Mouse (Mus musculus) erythroblast, adult 5-6 weeks (primary cell): ENCODE results near the gene Ulk1. TPM values are rescaled to one million over a fixed set of nuclear protein-coding genes. Genes with fewer than 3 reads are reported as not detected.

Source experiments
- ATAC-seq: replicated peaks from 2 replicates; pipeline ENCODE4 v1.8.0; 2016; ENCODE audit warnings: moderate number of reproducible peaks, mild to moderate bottlenecking, moderate TSS enrichment, inconsistent platforms; ENCODE audit not compliant: poor library complexity, low FRiP score, severe bottlenecking
- total RNA-seq, 2 experiments: library from RNA; stranded (forward) in 1 of 2; stranded (reverse) in 1 of 2; fragments of 150-400 nt in 1 of 2; fragments of 200-764, 138-1000 nt in 1 of 2; gene quantifications; 2 replicates each; pipeline versions ENCODE4 v1.2.3 to v1.2.4; 2015 to 2017; ENCODE audit warnings: low replicate concordance in 2 of 2

Ulk1 gene
- total RNA-seq, 2 experiments from 2014 or later: 282 to 327 TPM

- no peak for ATAC-seq
These were observed 3.2 kb downstream of the Ulk1 start for GRCm38 (mm10) chr5:110806676-110807075.

- no peak for ATAC-seq
These were observed 3.7 kb downstream of the Ulk1 start for GRCm38 (mm10) chr5:110806154-110806553.

- no peak for ATAC-seq
These were observed 5.7 kb downstream of the Ulk1 start for GRCm38 (mm10) chr5:110804012-110804743.

GRCm38 (mm10) chr5:110802809-110803208 lies 7.1 kb downstream of the Ulk1 start:
- ATAC-seq: no peak

- ATAC-seq: no peak
These were observed 7.7 kb downstream of the Ulk1 start for GRCm38 (mm10) chr5:110802186-110802585.

- ATAC-seq: 0 out of 2 replicates have a peak, but pooled peaks have one; percentile 12
These were observed 8.8 kb downstream of the Ulk1 start for GRCm38 (mm10) chr5:110801036-110801624.

GRCm38 (mm10) chr5:110797696-110798095 lies 12.2 kb downstream of the Ulk1 start:
- no peak for ATAC-seq

- no peak for ATAC-seq
These were observed 15.5 kb downstream of the Ulk1 start for GRCm38 (mm10) chr5:110794363-110794762.

- peak; percentile 46 for ATAC-seq
These were observed 21.2 kb downstream of the Ulk1 start for GRCm38 (mm10) chr5:110788684-110789083.

- no peak for ATAC-seq
These were observed 23.6 kb downstream of the Ulk1 start for GRCm38 (mm10) chr5:110786081-110786835.

GRCm38 (mm10) chr5:110783150-110783549 lies 26.7 kb downstream of the Ulk1 start:
- ATAC-seq: no peak

- ATAC-seq: no peak
These were observed 28.2 kb downstream of the Ulk1 start for GRCm38 (mm10) chr5:110781529-110782238.

GRCm38 (mm10) chr5:110780761-110781528 lies 29.0 kb downstream of the Ulk1 start:
- ATAC-seq: no peak; the same call in 1 of the 2 replicates

- ATAC-seq: peak; percentile 81
These were observed 29.7 kb downstream of the Ulk1 start, which contains the start of gene Pus1 for GRCm38 (mm10) chr5:110779998-110780760. Gene Pus1 (minus strand): TSS chr5:110780659.

GRCm38 (mm10) chr5:110779276-110779997 lies 30.5 kb downstream of the Ulk1 start:
- ATAC-seq: 0 out of 2 replicates have a peak, but pooled peaks have one; percentile 5

- ATAC-seq: no peak
These were observed 31.6 kb downstream of the Ulk1 start for GRCm38 (mm10) chr5:110778263-110778662.

GRCm38 (mm10) chr5:110776141-110776540 lies 33.8 kb downstream of the Ulk1 start:
- ATAC-seq: no peak

- no peak for ATAC-seq
These were observed 35.4 kb downstream of the Ulk1 start for GRCm38 (mm10) chr5:110774511-110774910.
